Mouse (Mus musculus): ENCODE results near the gene Map2k5.

Gene Map2k5

GRCm38 (mm10) chr9:63241241-63241640, 136.5 kb downstream of the Map2k5 start:
- H3K9me3 ChIP-seq (ENCODE audit: low read length): no peaks in the 10 kb centered on the region
- H3K36me3 ChIP-seq (ENCODE audit: insufficient read depth, low read length): peaks cover 7% of the 10 kb centered on the region
- no peaks in the 10 kb centered on the region for H3K27me3 ChIP-seq (ENCODE audit: insufficient read depth, low read length)
- H3K4me3 ChIP-seq (replicated peaks; ENCODE audit: low read length): no peak overlapping the region
- no peaks in the 10 kb centered on the region for H3K4me1 ChIP-seq (replicated peaks; ENCODE audit: low read depth, low read length)
- no peak for TF ChIP-seq POU5F1 (IDR thresholded peaks at IDR 0.05; ENCODE audit: borderline replicate concordance, low read length)
- no peak for TF ChIP-seq NANOG (IDR thresholded peaks at IDR 0.05; ENCODE audit: borderline replicate concordance, low read length)
- no peak for TF ChIP-seq CTCF (conservative IDR thresholded peaks at IDR 0.05; ENCODE audit: low read length)

- no peaks in the 10 kb centered on the region for H3K36me3 ChIP-seq (ENCODE audit: insufficient read depth, low read length)
- TF ChIP-seq NANOG (IDR thresholded peaks at IDR 0.05; ENCODE audit: borderline replicate concordance, low read length) (no peak), POU5F1 (IDR thresholded peaks at IDR 0.05; ENCODE audit: borderline replicate concordance, low read length) (no peak), CTCF (conservative IDR thresholded peaks at IDR 0.05; ENCODE audit: low read length) (no peak)
- no peaks in the 10 kb centered on the region for H3K27me3 ChIP-seq (ENCODE audit: insufficient read depth, low read length)
- H3K4me3 ChIP-seq (replicated peaks; ENCODE audit: low read length): no peak overlapping the region
- peaks cover 5% of the 10 kb centered on the region; the same call in 1 of the 2 replicates for H3K4me1 ChIP-seq (replicated peaks; ENCODE audit: low read depth, low read length)
- no peaks in the 10 kb centered on the region for H3K9me3 ChIP-seq (ENCODE audit: low read length)
These were observed 143.3 kb downstream of the Map2k5 start for GRCm38 (mm10) chr9:63234356-63234755.

- no peaks in the 10 kb centered on the region for H3K27me3 ChIP-seq (ENCODE audit: insufficient read depth, low read length)
- TF ChIP-seq POU5F1 (IDR thresholded peaks at IDR 0.05; ENCODE audit: borderline replicate concordance, low read length): no peak
- no peak for TF ChIP-seq NANOG (IDR thresholded peaks at IDR 0.05; ENCODE audit: borderline replicate concordance, low read length)
- no peak for TF ChIP-seq CTCF (conservative IDR thresholded peaks at IDR 0.05; ENCODE audit: low read length)
- no peaks in the 10 kb centered on the region for H3K36me3 ChIP-seq (ENCODE audit: insufficient read depth, low read length)
- no peak overlapping the region for H3K4me3 ChIP-seq (replicated peaks; ENCODE audit: low read length)
- H3K4me1 ChIP-seq (replicated peaks; ENCODE audit: low read depth, low read length): peaks cover 5% of the 10 kb centered on the region; the same call in 1 of the 2 replicates
- H3K9me3 ChIP-seq (ENCODE audit: low read length): no peaks in the 10 kb centered on the region
These were observed 147.4 kb downstream of the Map2k5 start for GRCm38 (mm10) chr9:63230289-63230688.

- TF ChIP-seq CTCF (conservative IDR thresholded peaks at IDR 0.05; ENCODE audit: low read length): no peak
- TF ChIP-seq NANOG (IDR thresholded peaks at IDR 0.05; ENCODE audit: borderline replicate concordance, low read length): no peak
- TF ChIP-seq POU5F1 (IDR thresholded peaks at IDR 0.05; ENCODE audit: borderline replicate concordance, low read length): no peak
- no peaks in the 10 kb centered on the region for H3K36me3 ChIP-seq (ENCODE audit: insufficient read depth, low read length)
- no peak overlapping the region for H3K4me3 ChIP-seq (replicated peaks; ENCODE audit: low read length)
- no peaks in the 10 kb centered on the region for H3K27me3 ChIP-seq (ENCODE audit: insufficient read depth, low read length)
- no peaks in the 10 kb centered on the region for H3K9me3 ChIP-seq (ENCODE audit: low read length)
- H3K4me1 ChIP-seq (replicated peaks; ENCODE audit: low read depth, low read length): peaks cover 5% of the 10 kb centered on the region; the same call in 1 of the 2 replicates
These were observed 148.6 kb downstream of the Map2k5 start for GRCm38 (mm10) chr9:63229124-63229523.

- TF ChIP-seq POU5F1 (IDR thresholded peaks at IDR 0.05; ENCODE audit: borderline replicate concordance, low read length) (no peak), CTCF (conservative IDR thresholded peaks at IDR 0.05; ENCODE audit: low read length) (no peak), NANOG (IDR thresholded peaks at IDR 0.05; ENCODE audit: borderline replicate concordance, low read length) (no peak)
- Histone ChIP-seq H3K9me3 (ENCODE audit: low read length) (no peaks in the 10 kb centered on the region), H3K27me3 (ENCODE audit: insufficient read depth, low read length) (no peaks in the 10 kb centered on the region), H3K4me1 (replicated peaks; ENCODE audit: low read depth, low read length) (no peaks in the 10 kb centered on the region), H3K4me3 (replicated peaks; ENCODE audit: low read length) (no peak overlapping the region), H3K36me3 (ENCODE audit: insufficient read depth, low read length) (peaks cover 3% of the 10 kb centered on the region; the same call in 1 of the 2 replicates)
These were observed 155.5 kb downstream of the Map2k5 start for GRCm38 (mm10) chr9:63222161-63222560.

GRCm38 (mm10) chr9:63219851-63220250, 157.9 kb downstream of the Map2k5 start:
- TF ChIP-seq NANOG (IDR thresholded peaks at IDR 0.05; ENCODE audit: borderline replicate concordance, low read length) (no peak), CTCF (conservative IDR thresholded peaks at IDR 0.05; ENCODE audit: low read length) (no peak), POU5F1 (IDR thresholded peaks at IDR 0.05; ENCODE audit: borderline replicate concordance, low read length) (no peak)
- no peaks in the 10 kb centered on the region for H3K27me3 ChIP-seq (ENCODE audit: insufficient read depth, low read length)
- no peak overlapping the region for H3K4me3 ChIP-seq (replicated peaks; ENCODE audit: low read length)
- no peaks in the 10 kb centered on the region for H3K9me3 ChIP-seq (ENCODE audit: low read length)
- peaks cover 4% of the 10 kb centered on the region for H3K4me1 ChIP-seq (replicated peaks; ENCODE audit: low read depth, low read length)
- H3K36me3 ChIP-seq (ENCODE audit: insufficient read depth, low read length): peaks cover 3% of the 10 kb centered on the region; the same call in 1 of the 2 replicates

GRCm38 (mm10) chr9:63215031-63215430, 162.7 kb downstream of the Map2k5 start:
- H3K4me1 ChIP-seq (replicated peaks; ENCODE audit: low read depth, low read length): peaks cover 8% of the 10 kb centered on the region
- H3K36me3 ChIP-seq (ENCODE audit: insufficient read depth, low read length): peaks cover 2% of the 10 kb centered on the region; the same call in 1 of the 2 replicates
- TF ChIP-seq CTCF (conservative IDR thresholded peaks at IDR 0.05; ENCODE audit: low read length): no peak
- TF ChIP-seq POU5F1 (IDR thresholded peaks at IDR 0.05; ENCODE audit: borderline replicate concordance, low read length): no peak
- TF ChIP-seq NANOG (IDR thresholded peaks at IDR 0.05; ENCODE audit: borderline replicate concordance, low read length): no peak
- H3K4me3 ChIP-seq (replicated peaks; ENCODE audit: low read length): no peak overlapping the region
- no peaks in the 10 kb centered on the region for H3K9me3 ChIP-seq (ENCODE audit: low read length)
- no peaks in the 10 kb centered on the region for H3K27me3 ChIP-seq (ENCODE audit: insufficient read depth, low read length)

GRCm38 (mm10) chr9:63206769-63207276, 170.9 kb downstream of the Map2k5 start:
- H3K27me3 ChIP-seq (ENCODE audit: insufficient read depth, low read length): no peaks in the 10 kb centered on the region

GRCm38 (mm10) chr9:63203461-63203860, 174.2 kb downstream of the Map2k5 start:
- Histone ChIP-seq H3K4me3 (replicated peaks; ENCODE audit: low read length) (no peak overlapping the region), H3K36me3 (ENCODE audit: insufficient read depth, low read length) (no peaks in the 10 kb centered on the region), H3K4me1 (replicated peaks; ENCODE audit: low read depth, low read length) (peaks cover 13% of the 10 kb centered on the region), H3K9me3 (ENCODE audit: low read length) (no peaks in the 10 kb centered on the region), H3K27me3 (ENCODE audit: insufficient read depth, low read length) (no peaks in the 10 kb centered on the region)
- TF ChIP-seq POU5F1 (IDR thresholded peaks at IDR 0.05; ENCODE audit: borderline replicate concordance, low read length): no peak
- no peak for TF ChIP-seq CTCF (conservative IDR thresholded peaks at IDR 0.05; ENCODE audit: low read length)
- TF ChIP-seq NANOG (IDR thresholded peaks at IDR 0.05; ENCODE audit: borderline replicate concordance, low read length): no peak

More at GRCm38 (mm10) chr9:63206769-63207276, 170.9 kb downstream of the Map2k5 start:
- H3K36me3 ChIP-seq (ENCODE audit: insufficient read depth, low read length): no peaks in the 10 kb centered on the region
- TF ChIP-seq NANOG (IDR thresholded peaks at IDR 0.05; ENCODE audit: borderline replicate concordance, low read length) (no peak), POU5F1 (IDR thresholded peaks at IDR 0.05; ENCODE audit: borderline replicate concordance, low read length) (no peak), CTCF (conservative IDR thresholded peaks at IDR 0.05; ENCODE audit: low read length) (no peak)
- H3K4me3 ChIP-seq (replicated peaks; ENCODE audit: low read length): no peak overlapping the region
- H3K4me1 ChIP-seq (replicated peaks; ENCODE audit: low read depth, low read length): peaks cover 13% of the 10 kb centered on the region
- no peaks in the 10 kb centered on the region for H3K9me3 ChIP-seq (ENCODE audit: low read length)
